Mouse (Mus musculus) kidney, adult 2 months (tissue): ENCODE measurements around the gene Snd1.

Source experiments
- CTCF ChIP-seq: fragments of 200-500 bp; conservative IDR thresholded peaks from 2 replicates; pipeline ENCODE4 v1.5.1; 2011; ENCODE audit warnings: low read depth, mild to moderate bottlenecking, control low read depth, low read length, moderate library complexity, mixed read lengths; ENCODE audit not compliant: insufficient read depth, insufficient read length
- POLR2A ChIP-seq: fragments of 200-500 bp; IDR thresholded peaks from one replicate; pipeline ENCODE4 v1.6.1; 2011; ENCODE audit warnings: low read depth, low read length, control low read depth

- TF ChIP-seq CTCF (no peak), POLR2A (no peak)
Observed at GRCm38 (mm10) chr6:28731246-28731645, 256.3 kb downstream of the Snd1 start.
